Mouse (Mus musculus): ENCODE measurements around the gene Gcnt1.
A peak's percentile ranks its signal among the peaks of the same experiment; 100 is the strongest.

- no peak for TF ChIP-seq CHD1 (IDR thresholded peaks at IDR 0.05; ENCODE audit: low read depth, low read length)
- TF ChIP-seq NELFE (IDR thresholded peaks at IDR 0.05; ENCODE audit: low read depth, low read length) = no peak
- TF ChIP-seq E2F4 (IDR thresholded peaks at IDR 0.05; ENCODE audit: borderline replicate concordance, low read depth, low read length) = no peak
- TF ChIP-seq CTCF (IDR thresholded peaks at IDR 0.05 in 2 of 3, conservative IDR thresholded peaks at IDR 0.05 in 1 of 3; ENCODE audit: control insufficient read depth in 1 of 3, insufficient read depth in 1 of 3, low read depth in 2 of 3, low read length in 3 of 3, poor library complexity in 1 of 3, severe bottlenecking in 1 of 3) = no peak
- peak; percentile 76 to 77 for TF ChIP-seq EP300 (IDR thresholded peaks at IDR 0.05; ENCODE audit: low read depth in 1 of 2, low read length in 2 of 2)
- TF ChIP-seq POLR2A (IDR thresholded peaks at IDR 0.05; ENCODE audit: control insufficient read depth in 1 of 2, insufficient read depth in 1 of 2, low read depth in 1 of 2, low read length in 2 of 2, poor library complexity in 1 of 2) = no peak
- TF ChIP-seq TCF12 (IDR thresholded peaks at IDR 0.05; ENCODE audit: low read depth, low read length) = no peak; the same call in none of the 2 replicates
- TF ChIP-seq ZMIZ1 (IDR thresholded peaks at IDR 0.05; ENCODE audit: low read depth, low read length) = no peak
- TF ChIP-seq POLR2AphosphoS2 (IDR thresholded peaks at IDR 0.05; ENCODE audit: low read length) = no peak
These were observed 11.5 kb downstream of the Gcnt1 start for GRCm38 (mm10) chr19:17361181-17361580.
